Mouse (Mus musculus) ovary, postnatal 14 days (tissue): ENCODE results near the gene Nrl.

ENCODE experiments used
- DNase-seq: peaks from one replicate; pipeline ENCODE4 v3.0.0; 2022; ENCODE audit warnings: low spot score

Gene Nrl

DNA sequence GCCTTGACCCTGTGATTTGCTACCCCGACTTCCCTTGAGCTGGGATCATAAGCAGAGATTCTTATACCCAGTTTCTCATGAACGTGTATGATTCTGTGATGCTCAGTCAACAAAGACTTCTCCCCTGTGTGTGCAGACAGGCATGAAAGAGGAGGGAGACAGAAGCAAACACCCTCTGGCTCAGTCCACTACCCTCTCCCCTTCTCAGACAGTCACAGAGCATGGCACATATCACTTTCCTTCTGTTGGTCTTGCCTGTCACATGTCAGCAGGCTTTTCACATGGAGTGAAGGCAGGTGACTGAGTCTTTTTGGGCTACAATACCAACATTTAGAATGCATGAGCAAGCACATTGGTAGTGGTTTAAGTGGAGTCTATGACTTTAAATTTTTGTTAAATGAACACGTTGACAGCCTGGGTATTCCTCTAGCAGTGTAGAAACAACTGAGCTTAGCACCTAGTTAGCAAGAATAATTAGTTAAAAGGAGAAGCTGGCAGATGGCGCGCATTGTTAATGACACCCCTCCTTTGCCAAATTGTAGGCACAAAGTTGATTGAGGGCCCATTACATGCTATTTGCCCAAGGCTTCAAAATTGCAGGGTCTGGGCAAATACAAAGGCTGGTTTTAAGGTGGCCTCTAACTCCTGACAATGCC lies 40.2 kb downstream of the Nrl start:
- DNase-seq = no peak

DNA sequence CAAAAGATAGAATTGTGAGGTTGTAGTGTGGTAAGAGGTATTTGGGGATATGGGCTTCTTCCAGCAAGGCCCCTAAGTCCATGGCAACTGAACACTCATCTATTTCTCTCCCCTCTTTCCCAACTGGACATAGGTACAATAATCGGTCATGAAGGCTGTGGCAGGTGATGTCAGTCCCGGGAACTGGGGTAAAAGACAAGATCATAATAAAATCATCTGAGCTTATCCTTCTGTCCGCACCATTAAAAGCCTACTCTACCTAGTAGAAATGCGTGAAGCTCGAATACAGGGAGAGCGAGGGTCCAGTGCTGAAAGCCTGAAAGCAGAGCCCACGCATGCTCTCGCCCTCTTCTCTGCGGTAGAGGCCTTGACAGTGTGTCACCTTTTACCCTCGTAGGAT lies 45.2 kb downstream of the Nrl start:
- no peak for DNase-seq

DNA sequence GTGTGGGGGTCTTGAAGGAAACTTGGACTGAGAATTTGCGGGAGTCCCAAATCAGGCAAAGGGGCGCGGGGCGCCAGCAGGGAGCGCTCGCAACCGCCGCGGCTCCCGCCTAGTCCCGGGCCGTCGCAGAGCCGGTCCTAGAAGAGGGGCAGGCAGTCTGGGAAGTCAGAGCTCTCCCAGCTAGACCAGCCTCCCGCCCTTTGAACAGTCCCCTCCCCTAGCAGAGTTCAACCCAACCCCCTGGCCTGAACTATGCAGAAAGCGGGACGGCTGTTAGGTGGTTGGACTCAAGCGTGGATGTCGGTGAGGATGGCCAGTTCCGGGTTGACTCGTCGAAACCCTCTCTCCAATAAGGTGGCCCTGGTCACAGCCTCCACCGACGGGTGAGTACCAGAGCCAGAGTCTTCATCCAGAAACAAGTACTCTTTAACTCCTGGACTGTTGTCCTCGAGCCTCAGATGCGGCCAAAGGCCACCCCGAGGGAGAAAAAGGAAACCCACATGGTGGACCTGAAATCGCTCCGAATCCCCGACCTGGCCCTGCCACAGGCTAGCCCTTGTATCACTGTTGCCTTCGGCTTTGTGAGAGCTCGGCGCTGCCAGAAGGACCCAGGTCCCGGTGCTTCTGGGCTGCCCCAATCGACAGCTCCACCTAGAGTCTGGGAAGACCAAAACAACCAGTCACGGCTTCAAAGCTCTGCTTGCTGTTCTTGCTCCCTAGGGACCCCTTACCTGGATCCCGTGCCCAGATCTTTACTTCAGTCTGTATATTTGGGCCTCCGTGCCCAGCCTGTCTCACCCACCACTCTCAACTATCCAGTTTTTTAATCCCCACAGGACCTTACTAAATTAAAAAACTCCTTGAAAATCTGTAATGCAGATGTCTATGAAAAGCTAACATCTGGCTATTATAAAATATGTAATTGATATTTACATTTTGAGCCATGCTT lies 45.9 kb downstream of the Nrl start, which contains the start of gene Dhrs4:
Dhrs4 (plus strand) TSS at position 108 of the 949 bp plus-strand sequence.
- DNase-seq = peak; percentile 75

DNA sequence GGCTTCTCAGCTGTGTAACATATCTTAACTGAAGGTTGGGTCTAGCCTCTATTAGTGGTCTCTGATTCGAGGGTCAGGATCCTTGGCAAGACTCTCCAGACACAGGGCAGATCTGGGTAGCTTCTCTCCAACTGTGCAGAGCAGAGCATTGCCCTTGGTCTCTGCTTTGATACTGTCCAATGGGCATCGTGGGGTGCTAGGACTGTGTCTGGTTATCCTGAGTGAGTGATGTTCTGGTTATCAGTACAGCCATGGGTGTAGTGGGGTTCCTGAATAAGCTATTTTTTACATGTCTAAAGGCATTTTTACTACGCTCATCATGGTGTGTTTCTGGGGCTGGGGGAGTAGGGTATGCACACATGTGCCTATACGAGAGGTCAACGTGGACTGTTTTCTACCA lies 47.0 kb downstream of the Nrl start:
- no peak for DNase-seq

DNA sequence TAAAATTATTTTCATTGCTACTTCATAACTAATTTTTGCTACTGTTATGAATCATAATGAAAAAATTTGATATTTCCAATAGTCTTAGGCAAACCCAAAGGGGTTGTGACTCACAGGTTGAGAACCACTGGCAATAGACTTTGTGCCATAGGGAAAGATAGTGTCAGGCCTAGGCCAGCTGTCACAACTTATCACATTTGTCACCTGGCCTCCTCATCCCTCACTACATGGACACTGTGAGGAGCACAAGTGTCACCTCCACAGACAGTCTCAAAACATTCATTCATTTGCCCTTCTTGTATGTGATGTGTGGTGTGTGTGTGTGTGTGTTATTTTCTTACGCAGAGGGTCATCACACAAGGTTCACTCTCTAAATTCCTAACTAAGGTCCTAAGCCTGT lies 47.4 kb downstream of the Nrl start:
- no peak for DNase-seq

DNA sequence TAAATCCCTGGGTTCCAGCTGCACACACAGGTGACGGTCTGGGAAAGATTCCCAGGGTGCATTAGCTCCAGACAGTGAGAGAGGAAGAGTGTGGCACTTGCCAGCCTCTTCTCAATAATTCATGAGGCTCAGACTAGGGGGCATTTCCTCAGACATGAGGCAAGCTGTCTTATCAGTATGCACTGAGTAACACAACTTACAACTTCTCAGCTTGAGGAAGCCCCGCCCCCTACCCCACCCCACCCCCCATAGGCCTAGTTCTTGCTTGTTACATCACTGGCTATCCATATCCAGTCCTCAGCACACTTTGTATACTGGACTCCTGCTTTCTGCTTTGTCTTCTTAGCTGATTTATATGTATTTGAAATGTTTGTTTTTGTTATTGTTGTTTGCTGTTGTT lies 49.1 kb downstream of the Nrl start:
- no peak for DNase-seq

DNA sequence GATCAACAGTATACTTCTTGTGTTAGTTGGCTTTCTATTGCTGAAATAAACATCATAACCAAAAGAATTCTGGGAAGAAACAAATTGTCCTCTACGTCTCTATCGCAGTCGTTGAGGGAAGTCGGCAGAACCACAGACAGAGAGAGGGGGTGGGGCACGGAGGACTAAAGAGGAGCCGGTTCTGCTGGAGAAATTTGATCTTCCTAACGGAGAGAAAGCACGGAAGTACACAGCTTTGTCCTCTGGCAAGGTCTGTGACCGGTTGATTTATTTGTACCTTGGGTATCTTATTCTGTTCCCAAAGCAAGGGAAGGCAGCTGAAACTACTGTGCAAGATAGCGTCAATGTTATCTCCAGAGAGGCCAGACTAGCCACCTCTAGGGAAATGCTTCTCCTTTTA lies 54.0 kb downstream of the Nrl start:
- DNase-seq = no peak

DNA sequence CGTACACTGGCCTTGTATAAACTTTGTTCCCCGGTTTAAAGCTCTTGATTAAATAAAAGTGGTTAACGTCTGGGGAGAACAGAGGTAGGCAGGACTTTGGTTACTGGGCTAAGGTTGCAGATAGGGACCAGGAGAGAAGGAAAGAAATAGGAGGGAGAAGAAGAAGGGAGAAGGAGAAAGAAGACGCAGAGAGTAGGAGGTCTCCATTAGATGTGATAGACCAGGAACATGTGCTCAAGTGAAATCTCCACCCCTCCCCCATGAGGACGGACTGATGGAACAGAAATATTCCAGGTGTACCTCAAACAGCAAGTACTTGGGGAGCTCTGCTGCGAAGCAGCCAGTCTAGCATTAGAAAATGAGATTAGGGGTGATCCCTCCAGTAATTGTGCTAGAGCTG lies 55.0 kb downstream of the Nrl start:
- DNase-seq = no peak

DNA sequence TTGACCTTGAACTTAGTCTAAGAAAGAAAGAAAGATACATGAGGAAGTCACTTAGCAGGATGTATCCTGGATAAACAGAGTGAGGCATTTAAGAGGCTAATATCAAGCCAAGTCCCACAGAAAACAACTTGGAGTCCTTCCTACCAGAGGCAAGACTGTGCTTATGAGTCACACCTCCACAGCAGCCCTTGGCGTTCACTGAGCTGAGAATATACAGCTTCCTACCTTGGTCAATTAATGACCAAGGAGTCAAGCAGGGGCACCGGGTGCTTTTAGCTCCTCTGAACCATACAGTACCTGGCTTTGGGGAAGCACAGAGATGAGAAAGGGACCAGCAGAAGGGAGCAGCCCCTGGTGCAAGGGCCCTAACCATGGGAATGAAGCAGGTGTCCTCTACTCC lies 55.7 kb downstream of the Nrl start:
- DNase-seq = no peak
